8 mouse cellular contexts compared by ENCODE assay signal in genomic region chr7:70337581-70338264, GRCm38 (mm10). TPM values are rescaled to one million over a fixed set of nuclear protein-coding genes. Genes with fewer than 3 reads are reported as not detected.
DNase-seq lines count a peak whose midpoint lies in the region; ATAC-seq lines count a peak whose summit lies in the region.
"Had no signal": no experiment of that assay in that cellular context is flagged by ENCODE, and none has a peak within 500 bp of the region (broad histone marks: within the 10 kb centered on the region; RNA-seq: fewer than 3 reads in every experiment).

No protein-coding gene starts in this region.

- no peaks in the 10 kb centered on the region for H3K9me3 ChIP-seq in intestine, embryonic 14.5 days (ENCODE audit: control insufficient read depth, low read length)
- H3K9me3 ChIP-seq: megakaryocyte, embryonic 14.5 days had no signal

- H3K4me3 ChIP-seq in intestine, embryonic 14.5 days (ENCODE audit: low read depth, low read length): peak overlapping the region; percentile 16; the same call in 1 of the 2 replicates
- H3K4me3 ChIP-seq: megakaryocyte, embryonic 14.5 days had no signal

- no peak overlapping the region for H3K27ac ChIP-seq in intestine, embryonic 14.5 days (ENCODE audit: low read depth)

- H3K4me1 ChIP-seq in intestine, embryonic 14.5 days (replicated peaks; ENCODE audit: control insufficient read depth, insufficient read depth, low read length): peaks cover 8% of the 10 kb centered on the region; the same call in 1 of the 2 replicates

- peak overlapping the region; percentile 40 for H3K4me2 ChIP-seq in intestine, embryonic 14.5 days (ENCODE audit: low read length)

- peak; percentile 65 for DNase-seq in Muller cell, postnatal 12 days (ENCODE audit: inconsistent ontology term)
- peak; percentile 75 for DNase-seq in embryo, embryonic 11 days
- DNase-seq in intestine, embryonic 14.5 days (ENCODE audit: low spot score): peak; percentile 66
- DNase-seq in lung, postnatal 4 days: peak; percentile 63 to 75
- DNase-seq in cerebellum, postnatal 4 days (ENCODE audit: low spot score in 2 of 2): no peak
- no peak for DNase-seq in spleen, postnatal 14 days (ENCODE audit: low spot score in 2 of 2)

- peaks cover 52% of the 10 kb centered on the region for H3K27me3 ChIP-seq in intestine, embryonic 14.5 days (replicated peaks; ENCODE audit: control insufficient read depth, insufficient read depth, low read length)

- H3K36me3 ChIP-seq in intestine, embryonic 14.5 days (ENCODE audit: control insufficient read depth, insufficient read depth, low read length): no peaks in the 10 kb centered on the region; the same call in 1 of the 2 replicates

- peak; percentile 36; the same call in 1 of the 2 replicates for ATAC-seq in intestine, embryonic 14.5 days (replicated peaks; ENCODE audit: low FRiP score, low TSS enrichment, low read depth)
- ATAC-seq in frontal cortex, adult (ENCODE audit: low TSS enrichment): no peak

- no peak overlapping the region for H3K9ac ChIP-seq in intestine, embryonic 14.5 days (ENCODE audit: low read length)

- 10% methylated on average over 37 of the region's 37 CpGs for WGBS in intestine, embryonic 14.5 days

RNA-seq across cellular contexts. Expression of gene Nr2f2, which starts 28.8 kb away (rescaled TPM):
- 53.7 and 56.9 TPM in 2 replicates for polyA plus RNA-seq in intestine, embryonic 14.5 days (2014; fragmentation: Nextera tagmentation; extraction: Ambion mirVana)

Comparison
In these comparisons a context has a peak if more than half of its experiments do, and no peak if none do; other contexts are left out.
1. DNase-seq: peak in Muller cell, postnatal 12 days (single experiment), embryo, embryonic 11 days (single experiment), intestine, embryonic 14.5 days (single experiment) and lung, postnatal 4 days (2 of 2); none in cerebellum, postnatal 4 days (0 of 2) and spleen, postnatal 14 days (0 of 2).